Mouse (Mus musculus) common myeloid progenitor, adult 5-6 weeks (primary cell): Measurements from ENCODE around the gene March6. TPM values are rescaled to one million over a fixed set of nuclear protein-coding genes. Genes with fewer than 3 reads are reported as not detected.

Experiments used
- ATAC-seq: replicated peaks from 2 replicates; pipeline ENCODE4 v1.8.0; 2016; ENCODE audit warnings: low read depth, mild to moderate bottlenecking, moderate TSS enrichment, inconsistent platforms; ENCODE audit not compliant: poor library complexity, severe bottlenecking
- total RNA-seq: library from RNA; stranded (forward); fragments of 200-1000, 187-1606 nt; gene quantifications from 2 replicates; pipeline ENCODE4 v1.2.3, GENCODE M21; 2017

Gene March6
- total RNA-seq, 1 experiment from 2014 or later: 58.4 TPM

GRCm38 (mm10) chr15:31422649-31423369 is 108.0 kb downstream of the March6 start:
- ATAC-seq: no peak

- ATAC-seq: peak; percentile 59
These were observed 111.8 kb downstream of the March6 start for GRCm38 (mm10) chr15:31419037-31419436.

- no peak for ATAC-seq
These were observed 112.2 kb downstream of the March6 start for GRCm38 (mm10) chr15:31418686-31419024.

- peak; percentile 81 for ATAC-seq
These were observed 112.8 kb downstream of the March6 start for GRCm38 (mm10) chr15:31417796-31418685.

GRCm38 (mm10) chr15:31417409-31417795 is 113.5 kb downstream of the March6 start:
- ATAC-seq: no peak

GRCm38 (mm10) chr15:31415181-31415580 is 115.7 kb downstream of the March6 start:
- ATAC-seq: no peak

- no peak for ATAC-seq
These were observed 116.5 kb downstream of the March6 start for GRCm38 (mm10) chr15:31414179-31414898.

GRCm38 (mm10) chr15:31413662-31414061 is 117.2 kb downstream of the March6 start:
- ATAC-seq: no peak

- peak; percentile 54 for ATAC-seq
These were observed 117.9 kb downstream of the March6 start for GRCm38 (mm10) chr15:31412933-31413332.

- no peak for ATAC-seq
These were observed 118.4 kb downstream of the March6 start for GRCm38 (mm10) chr15:31412436-31412835.

GRCm38 (mm10) chr15:31407490-31407889 is 123.4 kb downstream of the March6 start:
- no peak for ATAC-seq

GRCm38 (mm10) chr15:31406881-31407280 is 124.0 kb downstream of the March6 start:
- ATAC-seq: no peak

Other genes with a start within 250 kb of the March6 start
- 0.23 and 2.2 TPM in 2 replicates for gene Ankrd33b, start 163.3 kb downstream of the March6 start, total RNA-seq
- 0.37 and 3.8 TPM in 2 replicates for gene Ropn1l, start 77.3 kb downstream of the March6 start, total RNA-seq
- gene Cmbl, start 34.3 kb upstream of the March6 start, total RNA-seq: not detected in 2 replicates
- 510 and 544 TPM in 2 replicates for gene Cct5, start 70.8 kb upstream of the March6 start, total RNA-seq
- 6.1 and 11.3 TPM in 2 replicates for gene Fam173b, start 70.8 kb upstream of the March6 start, total RNA-seq